Mouse (Mus musculus) MEL (cell line): Measurements from ENCODE around the gene Rhog. TPM values are rescaled to one million over a fixed set of nuclear protein-coding genes. Genes with fewer than 3 reads are reported as not detected.

Experiments
- DNase-seq: peaks from one replicate; pipeline ENCODE4 v3.0.0; 2011; ENCODE audit warnings: low read depth, low spot score
- H3K27ac ChIP-seq: 2 replicates; pipeline ENCODE4 v1.5.1; 2012; ENCODE audit warnings: low read depth, mild to moderate bottlenecking, control low read depth, low read length, moderate library complexity; ENCODE audit not compliant: control insufficient read depth
- H3K27me3 ChIP-seq, 2 experiments: fragments of 150-350 bp in 1 of 2; sonication (generic) in 1 of 2; 2 replicates each; pipeline ENCODE4 v1.6.1; 2012; ENCODE audit warnings: low read length in 2 of 2, mild to moderate bottlenecking in 2 of 2, improper control_type of control experiment in 1 of 2, moderate library complexity in 1 of 2; ENCODE audit not compliant: insufficient read depth in 2 of 2, control insufficient read depth in 1 of 2
- H3K36me3 ChIP-seq, 2 experiments: 2 replicates each; pipeline ENCODE4 v1.6.1; 2012 to 2014; ENCODE audit warnings: low read length in 2 of 2, improper control_type of control experiment in 1 of 2, inconsistent platforms in 1 of 2, mild to moderate bottlenecking in 1 of 2; ENCODE audit not compliant: insufficient read depth in 2 of 2, control insufficient read depth in 1 of 2
- H3K4me1 ChIP-seq, 2 experiments: fragments of 150-350 bp in 1 of 2; sonication (generic) in 1 of 2; 2 replicates each; pipeline ENCODE4 v1.6.1; 2012; ENCODE audit warnings: low read length in 2 of 2, improper control_type of control experiment in 1 of 2, mild to moderate bottlenecking in 1 of 2; ENCODE audit not compliant: insufficient read depth in 2 of 2, control insufficient read depth in 1 of 2
- H3K4me3 ChIP-seq, 2 experiments: fragments of 150-350 bp in 1 of 2; sonication (generic) in 1 of 2; 2 replicates each; pipeline ENCODE4 v1.5.1; 2012; ENCODE audit warnings: low read depth in 2 of 2, low read length in 2 of 2, mild to moderate bottlenecking in 2 of 2, moderate library complexity in 2 of 2, control low read depth in 1 of 2, improper control_type of control experiment in 1 of 2; ENCODE audit not compliant: control insufficient read depth in 1 of 2, insufficient read depth in 1 of 2
- H3K79me2 ChIP-seq: 2 replicates; pipeline ENCODE4 v1.6.1; 2012; ENCODE audit warnings: mild to moderate bottlenecking, low read length, moderate library complexity; ENCODE audit not compliant: control insufficient read depth, poor library complexity, insufficient read depth
- H3K9ac ChIP-seq: 2 replicates; pipeline ENCODE4 v1.6.1; 2012; ENCODE audit warnings: low read depth, mild to moderate bottlenecking, control low read depth, low read length, moderate library complexity; ENCODE audit not compliant: control insufficient read depth, poor library complexity, severe bottlenecking
- H3K9me3 ChIP-seq: fragments of 150-350 bp; sonication (generic); replicated peaks from 2 replicates; pipeline ENCODE4 v1.6.1; 2012; ENCODE audit warnings: mild to moderate bottlenecking, low read length, improper control_type of control experiment, moderate library complexity; ENCODE audit not compliant: insufficient read depth
- BHLHE40 ChIP-seq: IDR thresholded peaks from 2 replicates; pipeline ENCODE4 v1.6.1; 2012; ENCODE audit warnings: low read depth, mild to moderate bottlenecking, inconsistent platforms, low read length, improper control_type of control experiment, borderline replicate concordance
- CHD1 ChIP-seq: IDR thresholded peaks from 2 replicates; pipeline ENCODE4 v1.6.1; 2012; ENCODE audit warnings: low read depth, mild to moderate bottlenecking, inconsistent platforms, low read length, improper control_type of control experiment
- CTCF ChIP-seq, 3 experiments: IDR thresholded peaks in 2 of 3; conservative IDR thresholded peaks in 1 of 3; 2 replicates each; pipeline ENCODE4 v1.5.1; 2011 to 2012; ENCODE audit warnings: low read length in 3 of 3, low read depth in 2 of 3, mild to moderate bottlenecking in 2 of 3, improper control_type of control experiment in 1 of 3, inconsistent platforms in 1 of 3, mixed read lengths in 1 of 3, moderate library complexity in 1 of 3; ENCODE audit not compliant: control insufficient read depth in 1 of 3, insufficient read depth in 1 of 3, poor library complexity in 1 of 3, severe bottlenecking in 1 of 3
- E2F4 ChIP-seq: IDR thresholded peaks from 2 replicates; pipeline ENCODE4 v1.6.1; 2011; ENCODE audit warnings: low read depth, low read length, improper control_type of control experiment, borderline replicate concordance
- EP300 ChIP-seq, 2 experiments: IDR thresholded peaks; 2 replicates each; pipeline ENCODE4 v1.6.1; 2011; ENCODE audit warnings: improper control_type of control experiment in 2 of 2, low read length in 2 of 2, low read depth in 1 of 2, mild to moderate bottlenecking in 1 of 2
- GATA1 ChIP-seq: IDR thresholded peaks from 2 replicates; pipeline ENCODE4 v1.6.1; 2011; ENCODE audit warnings: low read depth, low read length, improper control_type of control experiment
- JUND ChIP-seq: IDR thresholded peaks from 2 replicates; pipeline ENCODE4 v1.6.1; 2011; ENCODE audit warnings: low read depth, mild to moderate bottlenecking, improper control_type of control experiment, low read length
- MAFK ChIP-seq: IDR thresholded peaks from 2 replicates; pipeline ENCODE4 v1.6.1; 2011; ENCODE audit warnings: low read depth, mild to moderate bottlenecking, low read length, improper control_type of control experiment, borderline replicate concordance
- MAZ ChIP-seq: IDR thresholded peaks from 2 replicates; pipeline ENCODE4 v1.6.1; 2012; ENCODE audit warnings: low read depth, mild to moderate bottlenecking, inconsistent platforms, low read length, improper control_type of control experiment
- MXI1 ChIP-seq: IDR thresholded peaks from 2 replicates; pipeline ENCODE4 v1.6.1; 2011; ENCODE audit warnings: mild to moderate bottlenecking, low read depth, low read length, improper control_type of control experiment
- MYC ChIP-seq: IDR thresholded peaks from 2 replicates; pipeline ENCODE4 v1.6.1; 2011; ENCODE audit warnings: low read depth, mild to moderate bottlenecking, low read length, improper control_type of control experiment, moderate library complexity
- NRF1 ChIP-seq: IDR thresholded peaks from 2 replicates; pipeline ENCODE4 v1.6.1; 2014; ENCODE audit warnings: low read depth, mild to moderate bottlenecking, inconsistent platforms, low read length, improper control_type of control experiment, moderate library complexity; ENCODE audit not compliant: poor library complexity, insufficient read depth, severe bottlenecking
- POLR2A ChIP-seq, 2 experiments: IDR thresholded peaks; 2 replicates each; pipeline ENCODE4 v1.6.1; 2011 to 2012; ENCODE audit warnings: low read length in 2 of 2, mild to moderate bottlenecking in 2 of 2, control low read depth in 1 of 2, improper control_type of control experiment in 1 of 2, low read depth in 1 of 2, moderate library complexity in 1 of 2; ENCODE audit not compliant: control insufficient read depth in 1 of 2, insufficient read depth in 1 of 2, poor library complexity in 1 of 2
- RAD21 ChIP-seq: IDR thresholded peaks from 2 replicates; pipeline ENCODE4 v1.6.1; 2011; ENCODE audit warnings: mild to moderate bottlenecking, low read depth, low read length, improper control_type of control experiment
- SIN3A ChIP-seq: IDR thresholded peaks from 2 replicates; pipeline ENCODE4 v1.6.1; 2012; ENCODE audit warnings: low read length, improper control_type of control experiment, inconsistent platforms
- TBP ChIP-seq: IDR thresholded peaks from 2 replicates; pipeline ENCODE4 v1.8.0; 2011; ENCODE audit warnings: low read depth, low read length, improper control_type of control experiment
- ZC3H11A ChIP-seq: IDR thresholded peaks from 2 replicates; pipeline ENCODE4 v1.6.1; 2012; ENCODE audit warnings: low read depth, mild to moderate bottlenecking, inconsistent platforms, low read length, improper control_type of control experiment
- ZNF384 ChIP-seq: IDR thresholded peaks from 2 replicates; pipeline ENCODE4 v1.6.1; 2012; ENCODE audit warnings: low read depth, mild to moderate bottlenecking, inconsistent platforms, low read length, improper control_type of control experiment
- polyA plus RNA-seq, 2 experiments: library from polyadenylated mRNA; stranded (reverse) in 1 of 2; unstranded in 1 of 2; fragments of >175 nt in 1 of 2; fragments of >200 nt in 1 of 2; gene quantifications; 2 replicates each; pipeline versions ENCODE4 v1.2.1 to v1.2.4; 2012; ENCODE audit warnings: low replicate concordance in 2 of 2, low read depth in 1 of 2; ENCODE audit not compliant: insufficient read length in 2 of 2, insufficient read depth in 1 of 2, missing spikeins in 1 of 2
- total RNA-seq: library from RNA; depleted of rRNA; stranded (reverse); fragments of 300-350 nt; gene quantifications from 2 replicates; pipeline ENCODE4 v1.2.3, GENCODE M21; 2012; rRNA removed

Rhog gene
- total RNA-seq (24.1 and 33.3 TPM in 2 replicates), polyA plus RNA-seq (100 to 1,000 TPM; 347 to 425 TPM)

DNA sequence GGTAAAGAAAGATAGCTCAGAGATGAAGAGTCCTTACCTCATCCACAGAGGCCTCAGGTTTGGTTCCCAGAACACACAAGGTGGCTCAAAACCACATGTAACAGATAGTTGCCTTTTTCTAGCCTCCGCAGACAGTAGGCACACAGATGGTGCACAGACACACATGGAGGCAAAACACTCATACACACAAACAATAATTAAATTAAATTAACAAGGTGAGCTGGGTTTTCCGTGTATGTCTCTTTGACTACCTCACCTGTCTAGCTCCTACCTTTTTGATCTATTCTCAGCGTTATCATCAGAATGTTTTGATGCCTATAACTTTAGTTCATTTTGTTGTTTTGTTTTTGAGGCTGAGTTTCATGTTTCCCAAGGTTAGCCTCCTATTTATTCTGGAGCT is at the start of gene Rhog:
TSS of gene Rhog (minus strand) at position 101 of the 400 bp plus-strand sequence.
- Histone ChIP-seq H3K79me2 (peaks cover 2% of the 10 kb centered on the region; the same call in 1 of the 2 replicates), H3K9ac (no peak within 1 kb of the TSS), H3K4me1 (peaks cover 15 to 27% of the 10 kb centered on the region in 2 experiments), H3K36me3 (peaks cover 0 to 23% of the 10 kb centered on the region in 2 experiments; a peak in 2 of 4 replicates), H3K27ac (no peak within 1 kb of the TSS), H3K9me3 (no peaks in the 10 kb centered on the region), H3K27me3 (no peaks in the 10 kb centered on the region), H3K4me3 (no peak within 1 kb of the TSS)
- DNase-seq = no peak
- TF ChIP-seq E2F4 (no peak), MYC (no peak)

DNA sequence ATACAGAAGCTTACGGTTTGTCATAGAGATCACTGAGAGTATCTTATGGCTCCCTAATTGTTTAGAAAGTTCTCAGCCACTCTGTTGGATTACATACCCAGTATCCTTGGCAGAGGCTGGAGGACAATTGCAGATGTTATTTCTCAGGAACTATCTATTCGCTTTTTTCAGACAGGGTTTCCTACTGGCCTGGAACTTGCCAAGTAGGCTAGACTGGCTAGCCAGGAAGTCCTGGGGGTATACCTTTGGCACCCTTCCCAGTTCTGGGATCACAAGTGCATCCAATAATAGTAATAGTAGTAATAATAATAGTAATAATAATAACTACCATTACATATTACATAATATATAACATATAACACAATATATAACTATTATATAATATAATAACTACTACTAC is 49.7 kb upstream of the Rhog start:
- no peak for DNase-seq
- Histone ChIP-seq H3K79me2 (peaks cover 4% of the 10 kb centered on the region), H3K36me3 (peaks cover 2% of the 10 kb centered on the region in 2 experiments; a peak in 3 of 4 replicates), H3K4me1 (peaks cover 0 to 1% of the 10 kb centered on the region in 2 experiments; a peak in 1 of 4 replicates)
- TF ChIP-seq TBP (no peak), SIN3A (no peak), ZC3H11A (no peak), POLR2A (IDR thresholded peaks at IDR 0.05; ENCODE audit: control insufficient read depth in 1 of 2, insufficient read depth in 1 of 2, low read depth in 1 of 2, low read length in 2 of 2, poor library complexity in 1 of 2) (no peak), GATA1 (no peak), MAZ (no peak), MXI1 (no peak), CTCF (IDR thresholded peaks at IDR 0.05 in 2 of 3, conservative IDR thresholded peaks at IDR 0.05 in 1 of 3; ENCODE audit: control insufficient read depth in 1 of 3, insufficient read depth in 1 of 3, low read depth in 2 of 3, low read length in 3 of 3, poor library complexity in 1 of 3, severe bottlenecking in 1 of 3) (no peak), MYC (no peak), RAD21 (no peak), EP300 (IDR thresholded peaks at IDR 0.05; ENCODE audit: low read depth in 1 of 2, low read length in 2 of 2) (no peak), NRF1 (no peak), BHLHE40 (no peak), E2F4 (no peak), MAFK (no peak), JUND (no peak), ZNF384 (no peak), CHD1 (no peak)
- TF ChIP-seq, all 39 proteins: peak for 0
- H3K27ac ChIP-seq = no peak overlapping the region
- no peak overlapping the region for H3K4me3 ChIP-seq
- no peak overlapping the region for H3K9ac ChIP-seq
- H3K9me3 ChIP-seq = no peaks in the 10 kb centered on the region
- H3K27me3 ChIP-seq = no peaks in the 10 kb centered on the region
